Mouse (Mus musculus): Measurements from ENCODE around the gene Elovl1. TPM values are rescaled to one million over a fixed set of nuclear protein-coding genes. Genes with fewer than 3 reads are reported as not detected.
A peak's percentile ranks its signal among the peaks of the same experiment; 100 is the strongest.

Elovl1 gene
- polyA plus RNA-seq, 1 experiment = 303 TPM

DNA sequence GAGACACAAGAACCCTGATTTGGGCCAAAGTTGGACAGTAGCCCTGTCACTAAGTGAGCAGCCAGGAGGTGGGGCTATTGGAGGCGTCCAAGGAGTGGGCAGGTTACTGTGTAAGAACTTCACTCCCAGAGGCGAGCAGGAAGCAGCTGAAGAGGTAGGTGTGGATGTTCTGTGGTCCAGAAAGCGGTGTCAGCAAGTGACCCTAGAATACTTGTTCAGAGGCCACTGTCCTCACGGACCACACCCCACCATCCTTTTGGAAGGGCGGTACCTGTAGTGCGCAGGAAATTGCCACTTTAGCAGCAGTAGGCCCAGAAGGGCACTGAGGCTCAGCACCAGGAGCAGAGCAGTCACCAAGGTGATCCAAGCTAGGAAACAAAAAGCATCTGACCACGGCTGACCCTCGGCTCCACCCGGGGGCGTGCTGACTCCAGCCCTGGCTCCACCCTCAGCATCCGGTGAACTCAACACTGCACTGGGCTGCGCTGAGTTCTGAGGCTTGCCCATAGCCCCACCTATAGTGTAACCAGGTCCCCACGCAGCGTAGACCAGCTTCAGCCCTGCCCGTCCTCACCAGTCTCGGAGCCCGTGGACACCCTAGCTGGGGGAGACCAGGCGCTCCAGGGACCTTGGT is 18.0 kb downstream of the Elovl1 start:
- DNase-seq = peak; percentile 74
- 15% methylated on average over 18 of the region's 18 CpGs for WGBS
- H3K27ac ChIP-seq (ENCODE audit: insufficient read depth, low read depth, low read length) = no peak overlapping the region
- H3K4me1 ChIP-seq (ENCODE audit: control insufficient read depth, insufficient read depth, low read length) = no peaks in the 10 kb centered on the region; the same call in 1 of the 2 replicates
- TF ChIP-seq CTCF (conservative IDR thresholded peaks at IDR 0.05; ENCODE audit: insufficient read depth, insufficient read length, low read depth, low read length) (peak; percentile 46; the same call in 1 of the 2 replicates), POLR2A (IDR thresholded peaks at IDR 0.05; ENCODE audit: low read depth, low read length) (no peak)
- H3K27me3 ChIP-seq (replicated peaks; ENCODE audit: control insufficient read depth, insufficient read depth, low read length) = no peaks in the 10 kb centered on the region
- H3K36me3 ChIP-seq (ENCODE audit: control insufficient read depth, insufficient read depth, low read length) = no peaks in the 10 kb centered on the region
- peak overlapping the region; percentile 17 for H3K4me3 ChIP-seq (ENCODE audit: insufficient read depth, low read depth, low read length)

GRCm38 (mm10) chr4:118446415-118447153 is 18.7 kb downstream of the Elovl1 start:
- DNase-seq = no peak
- WGBS = 38% methylated on average over 24 of the region's 24 CpGs
- Histone ChIP-seq H3K36me3 (ENCODE audit: control insufficient read depth, insufficient read depth, low read length) (no peaks in the 10 kb centered on the region), H3K4me3 (ENCODE audit: insufficient read depth, low read depth, low read length) (peak overlapping the region; percentile 17), H3K4me1 (ENCODE audit: control insufficient read depth, insufficient read depth, low read length) (no peaks in the 10 kb centered on the region; the same call in 1 of the 2 replicates), H3K27me3 (replicated peaks; ENCODE audit: control insufficient read depth, insufficient read depth, low read length) (no peaks in the 10 kb centered on the region), H3K27ac (ENCODE audit: insufficient read depth, low read depth, low read length) (no peak overlapping the region)
- no peak for TF ChIP-seq POLR2A (IDR thresholded peaks at IDR 0.05; ENCODE audit: low read depth, low read length)
- no peak for TF ChIP-seq CTCF (conservative IDR thresholded peaks at IDR 0.05; ENCODE audit: insufficient read depth, insufficient read length, low read depth, low read length)

DNA sequence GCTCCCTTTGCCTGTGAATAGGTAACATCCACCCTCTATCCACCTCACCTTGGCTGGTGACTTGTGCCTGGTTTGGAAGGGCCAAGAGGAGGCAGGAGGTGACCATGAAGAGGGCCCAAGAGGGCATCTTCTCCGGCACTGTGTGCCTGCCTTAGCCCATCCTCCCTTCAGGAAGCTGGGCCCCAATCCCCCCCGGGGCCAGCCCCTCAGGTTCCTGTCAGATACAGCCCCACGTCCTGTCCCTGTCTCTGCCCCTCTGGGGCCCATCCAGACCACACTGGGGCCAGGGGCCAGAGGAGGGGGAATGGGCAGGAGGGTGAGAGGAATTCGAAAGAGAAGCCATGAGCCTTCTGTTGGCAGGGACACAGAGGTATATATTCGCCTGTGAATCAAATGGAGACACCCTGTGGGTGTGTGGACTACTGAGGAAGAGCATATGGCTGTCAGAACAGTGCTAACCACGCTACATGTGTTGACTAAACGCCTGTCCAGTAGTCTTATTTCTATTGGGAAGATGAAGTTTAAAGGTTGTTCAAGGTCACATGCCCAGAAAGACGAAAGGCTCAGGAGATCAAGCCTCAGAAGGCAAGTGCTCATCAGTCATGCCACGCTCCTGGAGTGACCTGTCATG is 29.6 kb downstream of the Elovl1 start, which contains the start of gene Mpl:
TSS of gene Mpl (minus strand) at position 169 of the 631 bp plus-strand sequence.
- TF ChIP-seq CTCF (conservative IDR thresholded peaks at IDR 0.05; ENCODE audit: insufficient read depth, insufficient read length, low read depth, low read length) = no peak
- TF ChIP-seq POLR2A (IDR thresholded peaks at IDR 0.05; ENCODE audit: low read depth, low read length) = no peak
- no peak for DNase-seq
- H3K27ac ChIP-seq (ENCODE audit: insufficient read depth, low read depth, low read length) = no peak within 1 kb of the TSS
- no peak within 1 kb of the TSS for H3K4me3 ChIP-seq (ENCODE audit: insufficient read depth, low read depth, low read length)
- no peaks in the 10 kb centered on the region for H3K36me3 ChIP-seq (ENCODE audit: control insufficient read depth, insufficient read depth, low read length)
- no peaks in the 10 kb centered on the region for H3K4me1 ChIP-seq (ENCODE audit: control insufficient read depth, insufficient read depth, low read length)
- 75% methylated on average over 9 of the region's 9 CpGs for WGBS
- H3K27me3 ChIP-seq (replicated peaks; ENCODE audit: control insufficient read depth, insufficient read depth, low read length) = no peaks in the 10 kb centered on the region

DNA sequence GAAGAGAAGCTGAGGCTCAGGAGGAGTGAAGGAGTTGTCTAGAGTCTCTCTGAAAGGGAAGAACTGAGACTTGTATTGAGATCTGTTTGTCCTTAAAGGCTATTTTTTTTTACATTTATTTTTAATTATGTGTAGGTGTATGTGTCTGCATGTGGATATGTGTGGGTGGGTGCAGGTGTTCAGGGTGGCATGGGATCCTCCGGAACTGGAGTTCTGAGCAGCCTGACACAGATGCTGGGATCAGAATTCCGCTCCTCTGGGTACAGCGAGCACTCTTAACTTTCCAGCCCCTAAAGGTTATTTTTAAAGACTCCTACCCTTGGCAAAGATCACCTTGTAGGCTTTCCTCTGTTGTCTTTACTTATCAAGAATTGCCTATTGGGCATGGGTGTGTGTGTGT is 37.1 kb downstream of the Elovl1 start:
- DNase-seq = no peak
- Histone ChIP-seq H3K4me3 (ENCODE audit: insufficient read depth, low read depth, low read length) (no peak overlapping the region), H3K27me3 (replicated peaks; ENCODE audit: control insufficient read depth, insufficient read depth, low read length) (no peaks in the 10 kb centered on the region), H3K4me1 (ENCODE audit: control insufficient read depth, insufficient read depth, low read length) (no peaks in the 10 kb centered on the region), H3K36me3 (ENCODE audit: control insufficient read depth, insufficient read depth, low read length) (no peaks in the 10 kb centered on the region), H3K27ac (ENCODE audit: insufficient read depth, low read depth, low read length) (no peak overlapping the region)
- 93% methylated on average over 3 of the region's 3 CpGs for WGBS
- TF ChIP-seq POLR2A (IDR thresholded peaks at IDR 0.05; ENCODE audit: low read depth, low read length) (no peak), CTCF (conservative IDR thresholded peaks at IDR 0.05; ENCODE audit: insufficient read depth, insufficient read length, low read depth, low read length) (no peak)

- WGBS = 32% methylated on average over 11 of the region's 11 CpGs
- H3K4me1 ChIP-seq (ENCODE audit: control insufficient read depth, insufficient read depth, low read length) = no peaks in the 10 kb centered on the region
- no peak overlapping the region for H3K4me3 ChIP-seq (ENCODE audit: insufficient read depth, low read depth, low read length)
- DNase-seq = peak; percentile 58
- H3K36me3 ChIP-seq (ENCODE audit: control insufficient read depth, insufficient read depth, low read length) = no peaks in the 10 kb centered on the region
- no peak for TF ChIP-seq CTCF (conservative IDR thresholded peaks at IDR 0.05; ENCODE audit: insufficient read depth, insufficient read length, low read depth, low read length)
- no peak for TF ChIP-seq POLR2A (IDR thresholded peaks at IDR 0.05; ENCODE audit: low read depth, low read length)
- no peak overlapping the region for H3K27ac ChIP-seq (ENCODE audit: insufficient read depth, low read depth, low read length)
- H3K27me3 ChIP-seq (replicated peaks; ENCODE audit: control insufficient read depth, insufficient read depth, low read length) = no peaks in the 10 kb centered on the region
Measured at GRCm38 (mm10) chr4:118465697-118466163, 37.8 kb downstream of the Elovl1 start.

GRCm38 (mm10) chr4:118471281-118471680 is 43.4 kb downstream of the Elovl1 start:
- H3K27ac ChIP-seq (ENCODE audit: insufficient read depth, low read depth, low read length) = no peak overlapping the region
- 55% methylated on average over 6 of the region's 6 CpGs for WGBS
- no peaks in the 10 kb centered on the region for H3K27me3 ChIP-seq (replicated peaks; ENCODE audit: control insufficient read depth, insufficient read depth, low read length)
- H3K4me3 ChIP-seq (ENCODE audit: insufficient read depth, low read depth, low read length) = no peak overlapping the region
- no peak for TF ChIP-seq CTCF (conservative IDR thresholded peaks at IDR 0.05; ENCODE audit: insufficient read depth, insufficient read length, low read depth, low read length)
- DNase-seq = no peak
- H3K36me3 ChIP-seq (ENCODE audit: control insufficient read depth, insufficient read depth, low read length) = no peaks in the 10 kb centered on the region
- no peaks in the 10 kb centered on the region for H3K4me1 ChIP-seq (ENCODE audit: control insufficient read depth, insufficient read depth, low read length)

DNA sequence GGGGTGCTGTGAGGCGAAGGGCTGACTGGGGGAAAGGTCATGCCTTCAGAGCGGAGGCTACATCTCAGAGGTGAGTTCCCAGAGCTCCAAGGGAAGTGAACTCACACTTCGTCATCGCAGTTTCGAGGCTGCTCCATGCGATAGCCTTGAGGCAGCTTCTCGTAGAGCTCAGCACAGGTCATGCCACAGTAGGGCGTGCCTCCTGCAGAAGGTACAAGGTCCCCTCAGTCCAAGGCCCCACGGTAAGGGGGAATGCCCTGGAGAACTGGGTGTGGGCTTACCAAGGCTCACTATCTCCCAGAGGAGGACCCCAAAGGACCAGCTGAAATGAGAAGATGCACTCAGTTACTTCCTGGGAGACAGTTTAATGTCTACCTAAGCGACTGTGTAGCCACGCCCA is 44.8 kb downstream of the Elovl1 start:
- Histone ChIP-seq H3K4me3 (ENCODE audit: insufficient read depth, low read depth, low read length) (no peak overlapping the region), H3K36me3 (ENCODE audit: control insufficient read depth, insufficient read depth, low read length) (no peaks in the 10 kb centered on the region), H3K27me3 (replicated peaks; ENCODE audit: control insufficient read depth, insufficient read depth, low read length) (no peaks in the 10 kb centered on the region), H3K27ac (ENCODE audit: insufficient read depth, low read depth, low read length) (no peak overlapping the region), H3K4me1 (ENCODE audit: control insufficient read depth, insufficient read depth, low read length) (no peaks in the 10 kb centered on the region)
- DNase-seq = no peak
- TF ChIP-seq POLR2A (IDR thresholded peaks at IDR 0.05; ENCODE audit: low read depth, low read length) (no peak), CTCF (conservative IDR thresholded peaks at IDR 0.05; ENCODE audit: insufficient read depth, insufficient read length, low read depth, low read length) (no peak)
- 85% methylated on average over 11 of the region's 11 CpGs for WGBS

Measured in kidney, adult 2 months (tissue).